Mouse (Mus musculus): ENCODE data around the gene Herc6.
A peak's percentile ranks its signal among the peaks of the same experiment; 100 is the strongest.

DNA sequence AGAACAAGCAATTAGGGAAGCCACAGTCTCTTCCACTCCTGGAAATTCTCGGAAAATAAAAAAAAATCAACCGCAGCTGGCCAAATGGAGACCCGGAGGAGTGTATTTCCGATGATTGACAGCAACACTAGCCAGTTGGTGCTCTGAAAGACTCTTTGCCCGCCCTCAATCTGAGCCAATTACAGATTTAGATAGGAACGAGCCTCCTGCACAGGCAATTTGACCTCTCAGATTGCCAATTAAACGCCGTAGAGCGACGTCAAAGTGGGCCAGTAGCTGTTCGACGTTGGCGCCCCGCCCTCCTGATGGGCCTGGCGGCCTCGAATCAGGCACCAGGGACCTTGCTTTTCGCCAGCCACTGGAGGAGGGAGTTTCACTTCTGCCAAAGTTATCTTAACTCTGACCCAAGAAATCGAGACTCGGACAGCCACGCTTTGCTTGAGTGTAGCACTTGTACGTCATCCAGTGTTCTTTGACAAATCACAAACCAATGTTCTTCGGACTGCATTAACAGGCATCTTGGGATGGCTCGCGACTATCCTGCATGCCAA, 45.3 kb upstream of the Herc6 start, which contains the start of gene Ppm1k:
- TF ChIP-seq HCFC1 (IDR thresholded peaks at IDR 0.05; ENCODE audit: low read depth, low read length) (peak; percentile 66), MEF2A (IDR thresholded peaks at IDR 0.05; ENCODE audit: extremely low read depth, insufficient replicate concordance, low read depth, low read length, poor library complexity, severe bottlenecking) (no peak), EP300 (IDR thresholded peaks at IDR 0.05; ENCODE audit: low read depth in 1 of 2, low read length in 2 of 2) (peak in 1 of 2 experiments; percentile 3; a peak in 1 of 4 replicates), MYB (IDR thresholded peaks at IDR 0.05; ENCODE audit: low read depth, low read length) (no peak), NRF1 (IDR thresholded peaks at IDR 0.05; ENCODE audit: insufficient read depth, low read depth, low read length, poor library complexity, severe bottlenecking) (no peak), CTCF (IDR thresholded peaks at IDR 0.05 in 2 of 3, conservative IDR thresholded peaks at IDR 0.05 in 1 of 3; ENCODE audit: control insufficient read depth in 1 of 3, insufficient read depth in 1 of 3, low read depth in 2 of 3, low read length in 3 of 3, poor library complexity in 1 of 3, severe bottlenecking in 1 of 3) (no peak), BHLHE40 (IDR thresholded peaks at IDR 0.05; ENCODE audit: borderline replicate concordance, low read depth, low read length) (no peak), ETS1 (IDR thresholded peaks at IDR 0.05; ENCODE audit: low read depth, low read length) (peak; percentile 82)

All from MEL (cell line).